Mouse (Mus musculus) ES-E14 (cell line): ENCODE data around the gene Map2k6. TPM values are rescaled to one million over a fixed set of nuclear protein-coding genes. Genes with fewer than 3 reads are reported as not detected.

Experiments used
- DNase-seq: peaks from one replicate; pipeline ENCODE4 v3.0.0-alpha.2; 2013; ENCODE audit warnings: low read depth, low spot score
- H3K27ac ChIP-seq: 2 replicates; pipeline ENCODE4 v1.5.1; 2012; ENCODE audit warnings: low read depth, mild to moderate bottlenecking, low read length, moderate library complexity, mixed read lengths; ENCODE audit not compliant: poor library complexity, insufficient read depth, severe bottlenecking
- H3K36me3 ChIP-seq: 2 replicates; pipeline ENCODE4 v1.6.1; 2012; ENCODE audit warnings: mild to moderate bottlenecking, low read length, moderate library complexity, mixed read lengths; ENCODE audit not compliant: control insufficient read depth, poor library complexity, insufficient read depth, severe bottlenecking
- H3K4me1 ChIP-seq, 2 experiments: fragments of 150-350 bp in 1 of 2; sonication (generic) in 1 of 2; 2 replicates each; pipeline ENCODE4 v1.6.1; 2012; ENCODE audit warnings: low read length in 2 of 2, mild to moderate bottlenecking in 1 of 2, mixed read lengths in 1 of 2; ENCODE audit not compliant: control insufficient read depth in 2 of 2, insufficient read depth in 2 of 2, poor library complexity in 1 of 2
- H3K4me3 ChIP-seq, 2 experiments: fragments of 150-350 bp in 1 of 2; sonication (generic) in 1 of 2; 2 replicates each; pipeline ENCODE4 v1.5.1; 2012; ENCODE audit warnings: low read length in 2 of 2, low read depth in 1 of 2, mild to moderate bottlenecking in 1 of 2, mixed read lengths in 1 of 2; ENCODE audit not compliant: insufficient read depth in 1 of 2, poor library complexity in 1 of 2, severe bottlenecking in 1 of 2
- H3K9ac ChIP-seq: 2 replicates; pipeline ENCODE4 v1.6.1; 2012; ENCODE audit warnings: low read depth, mild to moderate bottlenecking, low read length, mixed read lengths; ENCODE audit not compliant: poor library complexity, insufficient read depth, severe bottlenecking
- H3K9me3 ChIP-seq: fragments of 150-350 bp; sonication (generic); 2 replicates; pipeline ENCODE4 v1.6.1; 2012; ENCODE audit warnings: low read depth, mild to moderate bottlenecking, low read length; ENCODE audit not compliant: control insufficient read depth, insufficient read depth
- CHD2 ChIP-seq: IDR thresholded peaks from 2 replicates; pipeline ENCODE4 v1.6.1; 2014; ENCODE audit warnings: mild to moderate bottlenecking, low read depth, low read length, inconsistent platforms
- HCFC1 ChIP-seq: IDR thresholded peaks from 2 replicates; pipeline ENCODE4 v1.6.1; 2012; ENCODE audit warnings: low read length, inconsistent platforms, borderline replicate concordance; ENCODE audit not compliant: insufficient read depth
- MAFK ChIP-seq: IDR thresholded peaks from 2 replicates; pipeline ENCODE4 v1.6.1; 2014; ENCODE audit warnings: mild to moderate bottlenecking, low read depth, low read length, inconsistent platforms; ENCODE audit not compliant: insufficient read depth
- ZC3H11A ChIP-seq: IDR thresholded peaks from 2 replicates; pipeline ENCODE4 v1.6.1; 2012; ENCODE audit warnings: low read depth, mild to moderate bottlenecking, inconsistent platforms, low read length, borderline replicate concordance
- ZNF384 ChIP-seq: IDR thresholded peaks from 2 replicates; pipeline ENCODE4 v1.6.1; 2012; ENCODE audit warnings: low read depth, low read length, inconsistent platforms
- in situ Hi-C, 2 experiments: fragments of 600-800 bp; cut with MboI; formaldehyde crosslinking; loops; one replicate each; pipeline ENCODE4 v1.15.1; 2025; ENCODE audit warnings: low sequenced_read_pairs in 2 of 2, inconsistent platforms in 1 of 2; ENCODE audit not compliant: unreplicated experiment in 2 of 2
- total RNA-seq: library from RNA; depleted of rRNA; stranded (reverse); fragments of 300-350 nt; gene quantifications from 2 replicates; pipeline ENCODE4 v1.2.3, GENCODE M21; 2012

Map2k6 gene
- total RNA-seq, 1 experiment: 9.8 TPM

- Histone ChIP-seq H3K9ac (no peak overlapping the region), H3K4me1 (no peaks in the 10 kb centered on the region), H3K4me3 (no peak overlapping the region), H3K9me3 (no peaks in the 10 kb centered on the region), H3K36me3 (no peaks in the 10 kb centered on the region), H3K27ac (no peak overlapping the region)
- TF ChIP-seq HCFC1: no peak
- no peak for DNase-seq
- in situ Hi-C loops: no loop called here
Measured at GRCm38 (mm10) chr11:110416691-110417090, 17.8 kb downstream of the Map2k6 start.

GRCm38 (mm10) chr11:110420463-110420862, 21.5 kb downstream of the Map2k6 start:
- TF ChIP-seq ZC3H11A (no peak), ZNF384 (no peak), HCFC1 (no peak), MAFK (no peak), CHD2 (no peak)
- Histone ChIP-seq H3K4me3 (no peak overlapping the region), H3K36me3 (no peaks in the 10 kb centered on the region), H3K9ac (no peak overlapping the region), H3K9me3 (no peaks in the 10 kb centered on the region), H3K4me1 (no peaks in the 10 kb centered on the region), H3K27ac (no peak overlapping the region)
- in situ Hi-C loops: no loop called here
- DNase-seq: no peak

- Histone ChIP-seq H3K4me1 (no peaks in the 10 kb centered on the region), H3K4me3 (no peak overlapping the region), H3K9ac (no peak overlapping the region), H3K36me3 (no peaks in the 10 kb centered on the region), H3K27ac (no peak overlapping the region), H3K9me3 (no peaks in the 10 kb centered on the region)
- no peak for TF ChIP-seq ZNF384
- TF ChIP-seq MAFK: no peak
- TF ChIP-seq ZC3H11A: no peak
- no peak for TF ChIP-seq HCFC1
- no peak for TF ChIP-seq CHD2
- DNase-seq: no peak
- in situ Hi-C loops: no loop called here
Measured at GRCm38 (mm10) chr11:110426572-110427145, 27.7 kb downstream of the Map2k6 start.

- Histone ChIP-seq H3K9me3 (no peaks in the 10 kb centered on the region), H3K36me3 (no peaks in the 10 kb centered on the region), H3K4me1 (no peaks in the 10 kb centered on the region), H3K9ac (no peak overlapping the region), H3K4me3 (no peak overlapping the region), H3K27ac (no peak overlapping the region)
- DNase-seq: no peak
- TF ChIP-seq CHD2: no peak
- no peak for TF ChIP-seq HCFC1
- no peak for TF ChIP-seq ZC3H11A
- TF ChIP-seq MAFK: no peak
- no peak for TF ChIP-seq ZNF384
- in situ Hi-C loops: no loop called here
Measured at GRCm38 (mm10) chr11:110427159-110427561, 28.2 kb downstream of the Map2k6 start.

GRCm38 (mm10) chr11:110428999-110429398, 30.1 kb downstream of the Map2k6 start:
- in situ Hi-C loops: no loop called here
- no peak overlapping the region for H3K4me3 ChIP-seq
- H3K9ac ChIP-seq: no peak overlapping the region
- H3K9me3 ChIP-seq: no peaks in the 10 kb centered on the region
- H3K27ac ChIP-seq: no peak overlapping the region
- DNase-seq: no peak
- TF ChIP-seq CHD2: no peak
- TF ChIP-seq ZNF384: no peak
- no peak for TF ChIP-seq ZC3H11A
- TF ChIP-seq MAFK: no peak
- no peaks in the 10 kb centered on the region for H3K4me1 ChIP-seq
- no peaks in the 10 kb centered on the region for H3K36me3 ChIP-seq
